Mouse (Mus musculus) liver, postnatal 0 days (tissue): ENCODE measurements around the gene Gm5617.

Source experiments
- CTCF ChIP-seq: sonication (generic); IDR thresholded peaks from 2 replicates; pipeline ENCODE4 v1.5.1; 2016; ENCODE audit warnings: antibody characterized with exemption, low read depth
- EP300 ChIP-seq: IDR thresholded peaks from 2 replicates; pipeline ENCODE4 v1.6.1; 2016; ENCODE audit warnings: antibody characterized with exemption, low read depth, mild to moderate bottlenecking

DNA sequence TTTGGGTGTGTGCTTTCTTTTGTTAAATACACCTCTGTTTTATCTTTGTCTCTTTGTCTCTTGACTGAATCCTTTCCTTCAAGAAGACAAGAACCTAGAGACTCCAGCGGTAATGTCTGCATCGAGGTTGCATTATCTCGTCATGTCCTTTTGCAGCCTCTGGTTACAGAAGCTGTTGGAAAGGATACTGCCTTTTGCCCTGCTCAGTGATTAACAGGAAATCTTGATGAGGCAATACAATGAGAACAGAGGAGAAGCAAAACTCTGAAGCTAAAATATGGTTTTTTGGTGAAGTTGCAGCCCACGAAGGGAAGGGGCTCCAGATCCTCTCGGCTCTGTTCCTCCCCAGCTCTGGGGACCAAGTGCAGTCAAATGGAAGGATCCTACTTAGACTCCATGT, 14.9 kb downstream of the Gm5617 start:
- TF ChIP-seq CTCF = no peak
- TF ChIP-seq EP300 = no peak
